Mouse (Mus musculus): Measurements from ENCODE around the gene Slc26a8.

The Slc26a8 gene

GRCm38 (mm10) chr17:28698672-28699071 lies 8.6 kb upstream of the Slc26a8 start:
- DNase-seq (ENCODE audit: low read depth, low spot score): no peak

- no peak for DNase-seq (ENCODE audit: low read depth, low spot score)
Observed at GRCm38 (mm10) chr17:28698245-28698644, 8.2 kb upstream of the Slc26a8 start.

- no peak for DNase-seq (ENCODE audit: low read depth, low spot score)
Observed at GRCm38 (mm10) chr17:28697290-28698195, 7.5 kb upstream of the Slc26a8 start.

GRCm38 (mm10) chr17:28696641-28697040 lies 6.6 kb upstream of the Slc26a8 start:
- no peak for DNase-seq (ENCODE audit: low read depth, low spot score)

GRCm38 (mm10) chr17:28694832-28695231 lies 4.8 kb upstream of the Slc26a8 start:
- no peak for DNase-seq (ENCODE audit: low read depth, low spot score)

GRCm38 (mm10) chr17:28694078-28694477 lies 4.0 kb upstream of the Slc26a8 start:
- no peak for DNase-seq (ENCODE audit: low read depth, low spot score)

- no peak for DNase-seq (ENCODE audit: low read depth, low spot score)
Observed at GRCm38 (mm10) chr17:28693086-28693485, 3.1 kb upstream of the Slc26a8 start.

- DNase-seq (ENCODE audit: low read depth, low spot score): no peak
Observed at GRCm38 (mm10) chr17:28692341-28692710, 2.3 kb upstream of the Slc26a8 start.

- DNase-seq (ENCODE audit: low read depth, low spot score): peak; percentile 27
Observed at GRCm38 (mm10) chr17:28691687-28692340, 1.8 kb upstream of the Slc26a8 start.

GRCm38 (mm10) chr17:28690776-28691686 lies 998 bp upstream of the Slc26a8 start, which contains the start of gene Mapk14:
Mapk14 (plus strand) TSS chr17:28691329.
- DNase-seq (ENCODE audit: low read depth, low spot score): peak; percentile 99

- no peak for DNase-seq (ENCODE audit: low read depth, low spot score)
Observed at GRCm38 (mm10) chr17:28687354-28687753, 2.7 kb downstream of the Slc26a8 start.

GRCm38 (mm10) chr17:28684631-28685030 lies 5.4 kb downstream of the Slc26a8 start:
- peak; percentile 23 for DNase-seq (ENCODE audit: low read depth, low spot score)

GRCm38 (mm10) chr17:28683601-28684000 lies 6.4 kb downstream of the Slc26a8 start:
- DNase-seq (ENCODE audit: low read depth, low spot score): no peak

- no peak for DNase-seq (ENCODE audit: low read depth, low spot score)
Observed at GRCm38 (mm10) chr17:28682311-28683084, 7.5 kb downstream of the Slc26a8 start.

GRCm38 (mm10) chr17:28659564-28659963 lies 30.5 kb downstream of the Slc26a8 start:
- no peak for DNase-seq (ENCODE audit: low read depth, low spot score)

GRCm38 (mm10) chr17:28657936-28658335 lies 32.1 kb downstream of the Slc26a8 start:
- DNase-seq (ENCODE audit: low read depth, low spot score): no peak

GRCm38 (mm10) chr17:28650268-28650667 lies 39.8 kb downstream of the Slc26a8 start:
- DNase-seq (ENCODE audit: low read depth, low spot score): no peak

GRCm38 (mm10) chr17:28648607-28649370 lies 41.2 kb downstream of the Slc26a8 start:
- DNase-seq (ENCODE audit: low read depth, low spot score): peak; percentile 60

- peak; percentile 93 for DNase-seq (ENCODE audit: low read depth, low spot score)
Observed at GRCm38 (mm10) chr17:28646221-28646620, 43.8 kb downstream of the Slc26a8 start.

GRCm38 (mm10) chr17:28644112-28644511 lies 45.9 kb downstream of the Slc26a8 start:
- no peak for DNase-seq (ENCODE audit: low read depth, low spot score)

All from ES-CJ7 (cell line).